Mouse (Mus musculus): Measurements from ENCODE around the gene Csnk1g1.

GRCm38 (mm10) chr9:66069583-66069982, 160.9 kb downstream of the Csnk1g1 start, which contains the start of gene Snx22:
- TF ChIP-seq GATA1 (IDR thresholded peaks at IDR 0.05; ENCODE audit: borderline replicate concordance, low read length) (no peak), FLI1 (IDR thresholded peaks at IDR 0.05; ENCODE audit: low read length) (no peak)

Data from megakaryocyte, embryonic 14.5 days (primary cell).